Mouse (Mus musculus): Measurements from ENCODE around the gene Prkn.

The Prkn gene

GRCm38 (mm10) chr17:10997291-10997690 lies 157.1 kb downstream of the Prkn start:
- no peak for DNase-seq (ENCODE audit: low spot score)

- DNase-seq (ENCODE audit: low spot score), result no peak
These were observed 183.2 kb downstream of the Prkn start for GRCm38 (mm10) chr17:11023371-11023770.

GRCm38 (mm10) chr17:11029348-11029747 lies 189.2 kb downstream of the Prkn start:
- DNase-seq (ENCODE audit: low spot score), result no peak

GRCm38 (mm10) chr17:11030936-11031335 lies 190.8 kb downstream of the Prkn start:
- DNase-seq (ENCODE audit: low spot score), result no peak

- no peak for DNase-seq (ENCODE audit: low spot score)
These were observed 192.2 kb downstream of the Prkn start for GRCm38 (mm10) chr17:11032366-11032765.

- no peak for DNase-seq (ENCODE audit: low spot score)
These were observed 193.4 kb downstream of the Prkn start for GRCm38 (mm10) chr17:11033594-11033993.

GRCm38 (mm10) chr17:11038272-11038671 lies 198.1 kb downstream of the Prkn start:
- no peak for DNase-seq (ENCODE audit: low spot score)

GRCm38 (mm10) chr17:11058986-11059385 lies 218.8 kb downstream of the Prkn start:
- DNase-seq (ENCODE audit: low spot score), result no peak

- DNase-seq (ENCODE audit: low spot score), result no peak
These were observed 227.0 kb downstream of the Prkn start for GRCm38 (mm10) chr17:11067076-11067703.

GRCm38 (mm10) chr17:11067704-11068475 lies 227.7 kb downstream of the Prkn start:
- DNase-seq (ENCODE audit: low spot score), result no peak

- no peak for DNase-seq (ENCODE audit: low spot score)
These were observed 230.8 kb downstream of the Prkn start for GRCm38 (mm10) chr17:11070996-11071395.

GRCm38 (mm10) chr17:11076319-11076903 lies 236.2 kb downstream of the Prkn start:
- no peak for DNase-seq (ENCODE audit: low spot score)

GRCm38 (mm10) chr17:11086492-11086891 lies 246.3 kb downstream of the Prkn start:
- DNase-seq (ENCODE audit: low spot score), result no peak

GRCm38 (mm10) chr17:11087088-11087487 lies 246.9 kb downstream of the Prkn start:
- DNase-seq (ENCODE audit: low spot score), result no peak

GRCm38 (mm10) chr17:11087823-11088222 lies 247.6 kb downstream of the Prkn start:
- no peak for DNase-seq (ENCODE audit: low spot score)

GRCm38 (mm10) chr17:11089361-11089760 lies 249.2 kb downstream of the Prkn start:
- no peak for DNase-seq (ENCODE audit: low spot score)

GRCm38 (mm10) chr17:11092900-11093299 lies 252.7 kb downstream of the Prkn start:
- DNase-seq (ENCODE audit: low spot score), result no peak

- DNase-seq (ENCODE audit: low spot score), result no peak
These were observed 253.1 kb downstream of the Prkn start for GRCm38 (mm10) chr17:11093321-11093720.

GRCm38 (mm10) chr17:11107007-11107406 lies 266.8 kb downstream of the Prkn start:
- DNase-seq (ENCODE audit: low spot score), result no peak

GRCm38 (mm10) chr17:11107916-11108315 lies 267.7 kb downstream of the Prkn start:
- DNase-seq (ENCODE audit: low spot score), result peak; percentile 37

GRCm38 (mm10) chr17:11117508-11117907 lies 277.3 kb downstream of the Prkn start:
- DNase-seq (ENCODE audit: low spot score), result no peak

- DNase-seq (ENCODE audit: low spot score), result no peak
These were observed 283.9 kb downstream of the Prkn start for GRCm38 (mm10) chr17:11124048-11124447.

GRCm38 (mm10) chr17:11127217-11127616 lies 287.0 kb downstream of the Prkn start:
- no peak for DNase-seq (ENCODE audit: low spot score)
